Mouse (Mus musculus): ENCODE measurements around the gene Poldip3. TPM values are rescaled to one million over a fixed set of nuclear protein-coding genes. Genes with fewer than 3 reads are reported as not detected.
"Not testable (repeated sequence)": the region's sequence is repeated elsewhere in the genome, so short reads cannot be mapped to it uniquely, and the experiment has no call there.

Gene Poldip3
- total RNA-seq, 2 experiments from 2014 or later, result 27.3 to 29.8 TPM

DNA sequence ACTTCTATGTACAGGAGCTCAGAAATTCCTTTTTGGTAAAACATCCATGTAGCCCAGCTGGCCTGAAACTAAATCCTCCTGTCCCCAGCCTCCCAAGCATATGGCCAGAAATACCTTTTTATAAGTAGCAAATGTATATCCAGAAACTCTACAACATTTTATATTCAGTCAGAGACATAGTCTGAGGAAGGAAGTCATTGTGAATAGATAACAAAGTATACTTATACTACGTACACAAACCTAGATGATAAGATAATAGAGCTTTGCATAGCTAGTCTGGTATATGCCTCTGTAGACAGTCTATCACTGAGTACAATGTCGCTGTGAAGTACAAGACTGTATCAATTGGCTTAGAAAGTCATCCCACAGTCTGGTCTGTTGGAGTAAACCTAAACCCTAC, 13.5 kb downstream of the Poldip3 start:
- DNase-seq (ENCODE audit: low spot score), result no peak
- intact Hi-C loops (cut with DNase I), result no loop called here

GRCm38 (mm10) chr15:83134671-83135070, 14.5 kb downstream of the Poldip3 start:
- intact Hi-C loops (cut with DNase I), result no loop called here
- DNase-seq (ENCODE audit: low spot score), result no peak

- intact Hi-C loops (cut with DNase I), result no loop called here
Measured at GRCm38 (mm10) chr15:83129530-83130231, 19.5 kb downstream of the Poldip3 start.

GRCm38 (mm10) chr15:83127037-83127436, 22.1 kb downstream of the Poldip3 start:
- intact Hi-C loops (cut with DNase I); DNase-seq (ENCODE audit: low spot score): not testable (repeated sequence)

More at GRCm38 (mm10) chr15:83129530-83130231, 19.5 kb downstream of the Poldip3 start:
- no peak for DNase-seq (ENCODE audit: low spot score)

DNA sequence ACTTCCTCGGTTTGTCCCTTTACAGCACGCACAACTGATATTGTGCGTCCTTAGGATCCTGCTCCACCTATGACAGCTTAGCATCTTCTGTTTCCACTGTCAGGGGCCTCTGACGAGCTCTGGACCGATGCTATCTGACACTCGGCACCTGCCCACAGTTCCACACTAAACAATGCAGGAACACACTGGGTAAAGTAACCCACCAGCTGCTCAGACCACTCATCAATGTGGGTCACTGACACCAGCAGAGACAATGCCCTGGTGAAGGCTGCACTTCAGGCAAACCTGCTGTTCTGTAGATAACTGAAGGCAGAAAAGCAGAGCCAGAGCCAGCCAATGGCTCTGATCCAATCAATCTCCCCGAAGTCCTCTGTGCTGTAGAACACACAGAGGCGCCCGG, 22.6 kb downstream of the Poldip3 start:
- intact Hi-C loops (cut with DNase I), result no loop called here
- no peak for DNase-seq (ENCODE audit: low spot score)

DNA sequence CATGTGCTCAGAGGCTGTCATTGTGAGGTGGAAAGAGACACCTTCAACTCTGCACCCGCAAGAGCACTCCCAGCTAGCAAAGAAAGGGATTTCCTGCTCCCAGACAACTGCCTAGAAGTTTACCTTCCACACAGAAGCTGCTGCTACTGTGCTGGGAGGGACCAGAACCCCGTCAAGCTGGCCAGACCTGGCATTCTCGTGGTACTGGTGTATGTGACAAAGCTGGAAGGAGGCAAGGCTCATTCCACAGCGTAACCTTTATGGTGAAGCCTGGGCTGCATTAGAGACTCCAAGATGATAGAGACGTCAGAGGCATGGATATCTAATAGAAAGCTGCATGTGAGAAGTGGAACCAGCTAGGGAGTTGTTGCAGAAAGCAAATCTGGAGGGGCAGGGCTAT, 24.6 kb downstream of the Poldip3 start:
- intact Hi-C loops (cut with DNase I), result loop anchor here (2.0 kb wide), 1 partner anchor 20 kb away; no protein-coding TSS in a partner anchor
- no peak for DNase-seq (ENCODE audit: low spot score)

- peak; percentile 88 for DNase-seq (ENCODE audit: low spot score)
- intact Hi-C loops (cut with DNase I), result no loop called here
Measured at GRCm38 (mm10) chr15:83122566-83123145, 26.5 kb downstream of the Poldip3 start, which contains the start of gene Rrp7a. Gene Rrp7a (minus strand): TSS chr15:83122801.

DNA sequence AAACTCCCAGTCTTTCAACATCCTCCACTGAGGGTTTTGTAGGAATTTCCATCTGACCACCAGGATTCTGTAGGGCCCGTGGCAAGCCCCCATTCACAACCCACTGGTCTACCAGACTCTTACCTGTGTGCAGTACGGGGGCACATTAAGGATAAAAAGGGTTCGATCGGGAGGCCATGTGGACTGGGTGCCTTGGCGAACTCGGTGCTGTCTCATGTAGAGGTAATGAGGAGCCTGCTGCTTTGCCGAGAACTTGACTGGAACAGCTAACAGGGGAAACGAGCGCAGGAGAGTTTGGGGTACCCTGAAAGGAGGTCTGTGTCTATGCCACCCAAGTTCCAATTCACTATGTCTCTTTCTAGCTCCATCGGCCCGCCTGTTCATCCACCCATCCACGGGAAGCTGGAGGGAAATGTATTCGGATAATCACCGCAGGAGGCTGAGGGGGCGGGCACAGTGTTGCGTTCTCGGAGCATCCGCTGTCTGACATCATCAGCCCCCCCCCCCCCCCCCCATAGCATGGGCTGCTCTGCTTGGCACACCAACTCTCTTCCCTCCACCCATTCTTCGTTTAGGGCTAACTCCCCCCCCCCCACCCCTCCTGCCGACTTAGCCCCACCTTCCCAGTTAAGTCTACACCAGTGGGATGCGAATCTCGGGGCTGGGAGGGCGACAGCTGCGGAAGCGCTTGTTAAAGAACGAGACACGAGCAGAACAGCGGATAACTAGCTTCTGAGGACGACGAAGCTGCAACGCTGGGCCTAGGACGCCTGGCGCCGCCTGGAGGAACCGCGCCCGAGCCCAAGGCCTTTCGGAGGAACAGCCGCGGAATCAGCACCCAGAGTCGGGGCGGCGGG, 27.2 kb downstream of the Poldip3 start:
- intact Hi-C loops (cut with DNase I), result no loop called here
- no peak for DNase-seq (ENCODE audit: low spot score)

DNA sequence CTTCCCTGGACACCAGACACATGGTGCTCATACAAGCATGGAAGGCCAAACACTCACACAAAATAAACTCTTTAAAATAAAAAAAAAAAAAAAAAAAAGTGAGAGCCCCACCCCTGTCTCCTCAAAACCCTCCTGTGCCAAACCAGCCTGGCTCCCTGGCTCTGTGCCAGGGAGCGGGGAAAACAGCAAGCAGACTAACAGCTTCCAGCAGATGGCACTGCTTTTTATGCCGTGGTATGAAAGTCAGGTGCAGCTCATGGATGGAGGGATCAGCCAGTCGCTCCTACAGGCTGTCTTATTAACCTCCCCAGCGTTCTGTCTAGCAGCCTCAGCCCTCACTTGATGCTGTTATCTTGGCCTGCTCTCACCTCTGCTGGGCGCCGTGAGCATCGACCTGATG, 30.8 kb downstream of the Poldip3 start:
- no peak for DNase-seq (ENCODE audit: low spot score)
- intact Hi-C loops (cut with DNase I), result loop anchor here (5.0 kb wide), 1 partner anchor 84 kb away; no protein-coding TSS in a partner anchor

DNA sequence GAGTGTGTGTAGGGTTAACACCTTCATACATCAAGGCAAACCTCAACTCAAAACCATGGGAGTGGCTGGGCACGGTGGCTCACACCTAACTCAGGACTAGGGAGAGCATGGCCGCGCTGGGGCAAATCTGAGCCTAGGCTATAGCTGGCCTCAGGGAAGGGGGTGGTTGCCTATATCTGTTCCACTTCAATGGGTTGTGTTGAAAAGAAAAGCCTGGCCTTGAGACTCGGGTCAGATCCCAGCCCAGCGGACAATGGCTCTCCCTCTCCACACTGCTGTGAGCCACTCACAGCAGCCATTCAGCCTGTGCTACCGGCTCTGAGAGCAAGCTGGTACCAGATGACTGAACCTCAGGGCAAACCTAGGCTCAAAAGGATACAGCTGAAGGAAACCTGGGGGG, 34.1 kb downstream of the Poldip3 start:
- DNase-seq (ENCODE audit: low spot score), result no peak
- intact Hi-C loops (cut with DNase I), result loop anchor here (5.0 kb wide), 1 partner anchor 87 kb away; no protein-coding TSS in a partner anchor

DNA sequence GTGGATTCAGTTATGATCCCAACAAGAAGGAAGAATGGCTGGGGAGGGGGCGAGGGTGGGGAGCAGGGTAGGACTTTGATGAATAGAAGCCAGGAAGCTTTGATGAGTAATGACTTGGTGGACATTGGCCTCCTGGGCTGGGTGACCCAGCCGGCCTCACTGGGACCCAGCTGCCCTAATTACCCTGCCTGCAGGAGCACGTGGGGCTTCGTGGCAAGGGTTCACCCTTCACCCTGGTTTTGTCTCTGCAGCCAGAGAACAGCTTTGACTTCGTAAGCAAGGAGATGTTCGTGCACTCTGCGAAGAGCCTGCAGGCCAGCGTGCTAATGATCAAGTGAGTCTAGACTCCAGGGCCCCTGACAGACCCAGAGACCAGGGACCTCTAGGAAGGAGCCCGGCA, 35.1 kb downstream of the Poldip3 start:
- intact Hi-C loops (cut with DNase I), result loop anchor here (5.0 kb wide), 1 partner anchor 307 kb away; no protein-coding TSS in a partner anchor
- no peak for DNase-seq (ENCODE audit: low spot score)

- peak; percentile 41 for DNase-seq (ENCODE audit: low spot score)
- intact Hi-C loops (cut with DNase I), result loop anchor here (5.0 kb wide), 1 partner anchor 306 kb away; no protein-coding TSS in a partner anchor
Measured at GRCm38 (mm10) chr15:83112898-83113297, 36.3 kb downstream of the Poldip3 start.

DNA sequence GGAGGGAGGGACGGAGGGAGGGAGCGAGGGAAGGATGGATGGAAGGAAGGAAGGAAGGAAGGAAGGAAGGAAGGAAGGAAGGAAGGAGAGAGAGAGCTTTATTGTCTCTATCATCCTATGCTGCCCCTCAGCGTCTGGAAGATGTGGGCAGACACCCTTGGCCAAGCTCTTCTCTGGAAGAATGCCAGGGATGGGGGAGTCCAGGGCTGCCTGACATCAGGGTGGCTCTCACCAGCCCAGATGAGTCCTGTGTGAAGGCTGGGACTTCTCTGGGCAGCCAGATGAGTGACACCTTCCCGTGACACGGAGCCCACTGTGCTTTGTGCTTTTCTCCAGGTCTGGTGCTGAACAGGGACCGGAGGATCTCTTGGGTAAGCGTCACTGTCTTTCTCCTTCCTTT, 37.3 kb downstream of the Poldip3 start:
- DNase-seq (ENCODE audit: low spot score), result no peak
- intact Hi-C loops (cut with DNase I), result loop anchor here (5.0 kb wide), 1 partner anchor 305 kb away; no protein-coding TSS in a partner anchor

GRCm38 (mm10) chr15:83111290-83111689, 37.9 kb downstream of the Poldip3 start:
- no peak for DNase-seq (ENCODE audit: low spot score)
- intact Hi-C loops (cut with DNase I), result loop anchor here (5.0 kb wide), 1 partner anchor 304 kb away; no protein-coding TSS in a partner anchor

GRCm38 (mm10) chr15:83107814-83108213, 41.4 kb downstream of the Poldip3 start:
- DNase-seq (ENCODE audit: low spot score), result no peak
- intact Hi-C loops (cut with DNase I), result no loop called here

DNA sequence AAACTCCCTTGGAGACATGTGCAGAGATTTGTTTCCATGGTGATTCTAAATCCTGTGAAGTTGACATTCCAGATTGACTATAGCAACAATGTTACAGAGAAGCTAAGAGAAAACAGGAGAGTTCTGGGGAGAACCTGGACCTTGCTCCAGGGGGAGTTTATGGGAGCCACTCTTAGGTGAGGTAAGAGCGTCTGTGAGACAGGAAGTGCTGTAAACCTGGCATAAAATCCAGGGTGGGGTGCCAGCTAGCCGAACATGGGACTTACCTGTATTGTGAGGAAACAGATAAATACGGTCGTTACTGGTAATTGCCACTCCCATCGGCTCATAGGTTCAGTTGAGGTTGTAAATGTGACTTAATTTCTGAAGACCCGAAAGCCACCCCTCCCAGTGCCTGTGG, 42.8 kb downstream of the Poldip3 start:
- DNase-seq (ENCODE audit: low spot score), result no peak
- intact Hi-C loops (cut with DNase I), result no loop called here

DNA sequence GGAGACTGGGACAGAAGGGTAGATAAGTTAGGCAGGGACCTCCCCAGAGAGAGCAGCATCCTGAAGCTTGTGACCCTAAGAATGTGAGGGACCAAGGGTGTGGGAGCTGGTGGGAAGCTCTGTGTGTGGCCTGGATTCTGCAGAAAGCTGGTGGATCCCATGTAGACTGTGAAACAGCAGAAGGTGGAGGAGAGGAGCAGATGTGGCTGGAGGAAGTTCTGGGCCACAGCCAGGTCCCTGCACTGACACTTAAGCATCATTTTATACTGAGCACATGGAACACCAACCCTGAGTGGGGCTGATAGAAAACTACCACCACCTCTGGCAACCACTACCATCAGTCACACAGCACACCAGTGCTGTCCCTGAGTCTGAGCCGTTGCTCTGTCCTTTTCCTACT, 46.1 kb downstream of the Poldip3 start:
- intact Hi-C loops (cut with DNase I), result no loop called here
- DNase-seq (ENCODE audit: low spot score), result no peak

DNA sequence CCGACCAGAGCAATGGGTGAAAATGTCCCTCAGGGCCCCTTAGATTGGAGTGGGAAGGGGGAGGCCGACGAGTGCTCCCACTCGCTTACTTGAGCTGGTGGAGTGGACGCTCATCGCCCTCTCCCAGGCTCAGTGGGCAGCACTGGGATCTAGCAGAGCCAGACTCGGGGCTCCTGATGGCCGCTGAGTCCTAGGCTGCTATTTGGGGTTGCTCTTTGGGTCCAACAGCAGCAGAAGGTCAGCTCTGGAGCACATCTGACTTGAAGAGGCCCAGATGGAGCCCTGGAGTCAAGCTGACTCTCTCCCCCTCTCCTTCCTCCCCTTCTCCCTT, 48.9 kb downstream of the Poldip3 start:
- intact Hi-C loops (cut with DNase I), result no loop called here
- no peak for DNase-seq (ENCODE audit: low spot score)

- peak; percentile 90 for DNase-seq (ENCODE audit: low spot score)
- intact Hi-C loops (cut with DNase I), result loop anchor here (5.0 kb wide), 1 partner anchor 57 kb away; no protein-coding TSS in a partner anchor
Measured at GRCm38 (mm10) chr15:83099533-83100331, 49.5 kb downstream of the Poldip3 start.

Measured in heart, postnatal 25 days (tissue).